Mouse (Mus musculus): Measurements from ENCODE around the gene Pla2g12b. TPM values are rescaled to one million over a fixed set of nuclear protein-coding genes. Genes with fewer than 3 reads are reported as not detected.

The Pla2g12b gene
- total and polyA plus RNA-seq, 3 experiments, result not detected

DNA sequence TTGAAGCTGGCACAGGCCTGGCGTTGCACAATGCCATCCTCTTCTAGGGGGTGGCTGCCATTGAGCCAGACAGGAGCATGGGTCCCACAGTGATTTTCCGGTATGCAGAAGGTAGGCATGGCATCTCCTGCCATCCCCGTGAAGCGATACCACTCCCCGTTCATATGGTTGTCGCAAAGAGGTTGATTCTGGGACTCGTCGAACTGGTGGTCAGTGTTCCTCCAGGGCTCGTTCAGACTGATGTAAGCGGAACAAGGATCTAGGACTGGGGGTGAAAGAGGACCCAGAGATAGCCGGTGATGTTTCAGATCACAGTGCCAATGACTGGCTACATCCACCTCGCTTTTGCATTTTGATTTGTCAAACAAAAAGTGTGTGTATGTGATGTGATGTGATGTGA is 35.2 kb downstream of the Pla2g12b start:
- Histone ChIP-seq H3K27me3 (ENCODE audit: insufficient read depth, low read length) (peaks cover 7% of the 10 kb centered on the region; the same call in 1 of the 2 replicates), H3K4me3 (ENCODE audit: low read depth, low read length) (no peak overlapping the region), H3K36me3 (replicated peaks) (no peaks in the 10 kb centered on the region), H3K4me1 (ENCODE audit: insufficient read depth, low read depth, low read length) (no peaks in the 10 kb centered on the region), H3K9me3 (replicated peaks) (no peaks in the 10 kb centered on the region)
- ATAC-seq (ENCODE audit: extremely low read depth, insufficient number of reproducible peaks, low FRiP score, poor library complexity, severe bottlenecking) (no peak), DNase-seq (ENCODE audit: low spot score) (no peak)
- no peak for TF ChIP-seq TAL1 (conservative IDR thresholded peaks at IDR 0.05; ENCODE audit: low read depth, low read length)
- no peak for TF ChIP-seq CTCF (IDR thresholded peaks at IDR 0.05; ENCODE audit: low read depth, low read length)
- TF ChIP-seq GATA2 (IDR thresholded peaks at IDR 0.05; ENCODE audit: borderline replicate concordance, low read depth, low read length), result no peak
- no peak for TF ChIP-seq GATA1 (IDR thresholded peaks at IDR 0.05; ENCODE audit: borderline replicate concordance, low read length)
- TF ChIP-seq POLR2AphosphoS5 (IDR thresholded peaks at IDR 0.05; ENCODE audit: insufficient replicate concordance, low read depth, low read length), result no peak

DNA sequence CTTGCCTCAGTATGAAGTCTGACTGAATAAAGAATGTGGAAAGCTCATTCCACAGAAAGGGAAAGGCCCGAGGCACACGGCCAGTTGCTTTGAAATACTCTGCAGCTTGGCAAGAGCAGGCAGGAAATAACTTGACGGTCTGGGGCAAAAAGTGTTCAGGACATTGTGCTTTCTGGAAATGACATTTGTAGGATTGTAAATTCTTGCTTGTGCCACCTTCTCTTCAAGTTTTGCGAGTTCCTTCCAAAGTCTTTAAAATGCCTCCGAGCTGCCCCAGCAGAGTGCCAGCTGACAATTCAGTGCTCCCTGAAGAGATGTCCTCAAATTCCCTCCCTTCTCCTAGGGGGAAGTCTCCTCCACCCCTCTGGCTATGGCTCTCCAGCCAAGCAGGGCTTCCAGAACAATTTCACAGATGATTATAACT is 36.1 kb downstream of the Pla2g12b start:
- Histone ChIP-seq H3K4me1 (ENCODE audit: insufficient read depth, low read depth, low read length) (no peaks in the 10 kb centered on the region), H3K9me3 (replicated peaks) (no peaks in the 10 kb centered on the region), H3K4me3 (ENCODE audit: low read depth, low read length) (no peak overlapping the region), H3K27me3 (ENCODE audit: insufficient read depth, low read length) (peaks cover 7% of the 10 kb centered on the region; the same call in 1 of the 2 replicates), H3K36me3 (replicated peaks) (no peaks in the 10 kb centered on the region)
- TF ChIP-seq GATA2 (IDR thresholded peaks at IDR 0.05; ENCODE audit: borderline replicate concordance, low read depth, low read length), result no peak
- no peak for TF ChIP-seq GATA1 (IDR thresholded peaks at IDR 0.05; ENCODE audit: borderline replicate concordance, low read length)
- no peak for TF ChIP-seq POLR2AphosphoS5 (IDR thresholded peaks at IDR 0.05; ENCODE audit: insufficient replicate concordance, low read depth, low read length)
- TF ChIP-seq TAL1 (conservative IDR thresholded peaks at IDR 0.05; ENCODE audit: low read depth, low read length), result no peak
- no peak for TF ChIP-seq CTCF (IDR thresholded peaks at IDR 0.05; ENCODE audit: low read depth, low read length)
- DNase-seq (ENCODE audit: low spot score) (no peak), ATAC-seq (ENCODE audit: extremely low read depth, insufficient number of reproducible peaks, low FRiP score, poor library complexity, severe bottlenecking) (no peak)

GRCm38 (mm10) chr10:59440177-59440576 is 36.7 kb downstream of the Pla2g12b start:
- DNase-seq (ENCODE audit: low spot score), result no peak
- H3K36me3 ChIP-seq (replicated peaks), result no peaks in the 10 kb centered on the region
- ATAC-seq (ENCODE audit: extremely low read depth, insufficient number of reproducible peaks, low FRiP score, poor library complexity, severe bottlenecking), result no peak
- no peaks in the 10 kb centered on the region for H3K4me1 ChIP-seq (ENCODE audit: insufficient read depth, low read depth, low read length)
- H3K9me3 ChIP-seq (replicated peaks), result no peaks in the 10 kb centered on the region
- H3K27me3 ChIP-seq (ENCODE audit: insufficient read depth, low read length), result peaks cover 7% of the 10 kb centered on the region; the same call in 1 of the 2 replicates
- H3K4me3 ChIP-seq (ENCODE audit: low read depth, low read length), result no peak overlapping the region
- TF ChIP-seq CTCF (IDR thresholded peaks at IDR 0.05; ENCODE audit: low read depth, low read length) (no peak), GATA2 (IDR thresholded peaks at IDR 0.05; ENCODE audit: borderline replicate concordance, low read depth, low read length) (no peak), GATA1 (IDR thresholded peaks at IDR 0.05; ENCODE audit: borderline replicate concordance, low read length) (no peak)

- peaks cover 4% of the 10 kb centered on the region; the same call in 1 of the 2 replicates for H3K27me3 ChIP-seq (ENCODE audit: insufficient read depth, low read length)
- ATAC-seq (ENCODE audit: extremely low read depth, insufficient number of reproducible peaks, low FRiP score, poor library complexity, severe bottlenecking), result no peak
- no peak within 1 kb of the TSS for H3K4me3 ChIP-seq (ENCODE audit: low read depth, low read length)
- no peaks in the 10 kb centered on the region for H3K4me1 ChIP-seq (ENCODE audit: insufficient read depth, low read depth, low read length)
- no peaks in the 10 kb centered on the region for H3K9me3 ChIP-seq (replicated peaks)
- no peaks in the 10 kb centered on the region for H3K36me3 ChIP-seq (replicated peaks)
- no peak for DNase-seq (ENCODE audit: low spot score)
- no peak for TF ChIP-seq POLR2AphosphoS5 (IDR thresholded peaks at IDR 0.05; ENCODE audit: insufficient replicate concordance, low read depth, low read length)
- no peak for TF ChIP-seq TAL1 (conservative IDR thresholded peaks at IDR 0.05; ENCODE audit: low read depth, low read length)
- TF ChIP-seq GATA2 (IDR thresholded peaks at IDR 0.05; ENCODE audit: borderline replicate concordance, low read depth, low read length), result no peak
- TF ChIP-seq CTCF (IDR thresholded peaks at IDR 0.05; ENCODE audit: low read depth, low read length), result no peak
- TF ChIP-seq GATA1 (IDR thresholded peaks at IDR 0.05; ENCODE audit: borderline replicate concordance, low read length), result no peak
Measured at GRCm38 (mm10) chr10:59441735-59442134, 38.3 kb downstream of the Pla2g12b start, which contains the start of gene Oit3. TSS of gene Oit3 (minus strand) at chr10:59441778.

DNA sequence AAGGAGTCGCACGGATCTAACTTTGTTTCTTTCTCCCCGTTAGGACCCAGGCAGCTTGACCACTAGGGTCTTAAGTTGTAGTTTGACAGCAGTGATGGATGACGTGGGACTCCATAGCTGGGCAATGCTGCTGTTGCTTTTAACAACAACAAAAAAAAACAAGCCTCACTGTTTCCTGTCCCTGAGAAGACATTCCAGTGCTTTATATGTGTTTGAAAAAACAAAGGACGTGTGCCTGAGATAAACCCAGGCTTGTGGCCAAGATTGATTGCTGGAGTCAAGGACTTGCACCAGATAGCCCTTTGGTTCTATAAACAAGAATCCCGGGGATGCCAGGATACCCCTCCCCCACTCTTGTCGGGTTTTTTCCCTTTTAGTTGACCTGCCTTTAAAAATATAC is 39.8 kb downstream of the Pla2g12b start:
- Histone ChIP-seq H3K4me3 (ENCODE audit: low read depth, low read length) (no peak overlapping the region), H3K4me1 (ENCODE audit: insufficient read depth, low read depth, low read length) (no peaks in the 10 kb centered on the region), H3K36me3 (replicated peaks) (peaks cover 4% of the 10 kb centered on the region), H3K27me3 (ENCODE audit: insufficient read depth, low read length) (peaks cover 4% of the 10 kb centered on the region; the same call in 1 of the 2 replicates), H3K9me3 (replicated peaks) (no peaks in the 10 kb centered on the region)
- ATAC-seq (ENCODE audit: extremely low read depth, insufficient number of reproducible peaks, low FRiP score, poor library complexity, severe bottlenecking) (no peak), DNase-seq (ENCODE audit: low spot score) (no peak)
- no peak for TF ChIP-seq TAL1 (conservative IDR thresholded peaks at IDR 0.05; ENCODE audit: low read depth, low read length)

DNA sequence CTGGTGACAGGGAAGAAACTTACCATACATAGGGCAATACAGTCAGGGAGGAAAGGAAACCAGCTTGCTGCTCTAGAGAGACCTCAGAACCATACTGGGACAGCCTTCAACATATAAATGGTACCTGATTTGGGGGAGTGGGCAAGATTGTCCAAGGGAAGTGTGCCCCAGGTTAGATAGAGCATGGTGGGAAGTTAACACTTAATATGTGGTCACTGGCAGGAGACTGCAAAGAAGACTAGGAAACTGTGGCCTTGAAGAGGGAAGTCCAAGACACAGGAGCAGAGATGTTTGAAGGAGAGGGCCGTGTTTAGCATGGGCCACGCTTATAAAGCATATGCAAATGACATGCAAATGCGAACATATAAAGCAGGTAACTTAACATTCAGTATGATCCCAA is 40.6 kb downstream of the Pla2g12b start:
- no peaks in the 10 kb centered on the region for H3K9me3 ChIP-seq (replicated peaks)
- ATAC-seq (ENCODE audit: extremely low read depth, insufficient number of reproducible peaks, low FRiP score, poor library complexity, severe bottlenecking), result no peak
- DNase-seq (ENCODE audit: low spot score), result no peak
- no peak overlapping the region for H3K4me3 ChIP-seq (ENCODE audit: low read depth, low read length)
- no peaks in the 10 kb centered on the region for H3K4me1 ChIP-seq (ENCODE audit: insufficient read depth, low read depth, low read length)
- TF ChIP-seq POLR2AphosphoS5 (IDR thresholded peaks at IDR 0.05; ENCODE audit: insufficient replicate concordance, low read depth, low read length) (no peak), CTCF (IDR thresholded peaks at IDR 0.05; ENCODE audit: low read depth, low read length) (no peak), GATA1 (IDR thresholded peaks at IDR 0.05; ENCODE audit: borderline replicate concordance, low read length) (no peak), GATA2 (IDR thresholded peaks at IDR 0.05; ENCODE audit: borderline replicate concordance, low read depth, low read length) (no peak), TAL1 (conservative IDR thresholded peaks at IDR 0.05; ENCODE audit: low read depth, low read length) (no peak)
- no peaks in the 10 kb centered on the region for H3K27me3 ChIP-seq (ENCODE audit: insufficient read depth, low read length)
- H3K36me3 ChIP-seq (replicated peaks), result peaks cover 9% of the 10 kb centered on the region

- DNase-seq (ENCODE audit: low spot score) (no peak), ATAC-seq (ENCODE audit: extremely low read depth, insufficient number of reproducible peaks, low FRiP score, poor library complexity, severe bottlenecking) (no peak)
- no peak for TF ChIP-seq POLR2AphosphoS5 (IDR thresholded peaks at IDR 0.05; ENCODE audit: insufficient replicate concordance, low read depth, low read length)
- Histone ChIP-seq H3K4me3 (ENCODE audit: low read depth, low read length) (no peak overlapping the region), H3K36me3 (replicated peaks) (peaks cover 9% of the 10 kb centered on the region), H3K4me1 (ENCODE audit: insufficient read depth, low read depth, low read length) (no peaks in the 10 kb centered on the region), H3K9me3 (replicated peaks) (no peaks in the 10 kb centered on the region), H3K27me3 (ENCODE audit: insufficient read depth, low read length) (no peaks in the 10 kb centered on the region)
Measured at GRCm38 (mm10) chr10:59444635-59445034, 41.2 kb downstream of the Pla2g12b start.

Measured in G1E (cell line).